21 mouse cellular contexts compared by ENCODE assay signal in genomic region chr2:160917313-160917712, GRCm38 (mm10). TPM values are rescaled to one million over a fixed set of nuclear protein-coding genes. Genes with fewer than 3 reads are reported as not detected.
DNase-seq lines count a peak whose midpoint lies in the region; ATAC-seq and TF ChIP-seq lines count a peak whose summit lies in the region.
"Had no signal": no experiment of that assay in that cellular context is flagged by ENCODE, and none has a peak within 500 bp of the region (broad histone marks: within the 10 kb centered on the region; RNA-seq: fewer than 3 reads in every experiment).

No protein-coding gene starts in this region.

- H3K4me1 ChIP-seq in cerebellum, adult 2 months (ENCODE audit: control insufficient read depth, insufficient read depth, low read length), result peaks cover 37% of the 10 kb centered on the region
- H3K4me1 ChIP-seq: liver, embryonic 15.5 days; megakaryocyte, embryonic 14.5 days had no signal

- TF ChIP-seq CTCF in cerebellum, adult 2 months (IDR thresholded peaks at IDR 0.05; ENCODE audit: borderline replicate concordance, insufficient read depth, low read depth, low read length), result no peak

- peak overlapping the region; percentile 96 for H3K27ac ChIP-seq in cerebellum, adult 2 months (ENCODE audit: insufficient read depth, low read length)
- H3K27ac ChIP-seq: forebrain, embryonic 12.5 days; liver, embryonic 15.5 days; lung, embryonic 15.5 days; stomach, postnatal 0 days had no signal

- DNase-seq in cerebellum, adult 2 months, result peak; percentile 39 to 64
- no peak for DNase-seq in cerebellum, adult 11 months
- no peak for DNase-seq in frontal cortex, postnatal 14 days (ENCODE audit: low spot score in 2 of 2)
- DNase-seq in 3T3-L1 (ENCODE audit: low read depth, low spot score), result peak; percentile 40
- DNase-seq in brain, adult 2 months (ENCODE audit: low read depth, low spot score), result peak; percentile 87
- DNase-seq in left cerebral cortex, adult 11 months (ENCODE audit: low spot score), result no peak
- DNase-seq: adrenal gland, postnatal 14 days; kidney, postnatal 25 days; left cerebral cortex, postnatal 4 days; liver; lung, postnatal 36 days; midbrain, embryonic 14.5 days; thymus, postnatal 14 days had no signal

- WGBS in cerebellum, adult 2 months, result 67% methylated on average over 3 of the region's 3 CpGs

- peak; percentile 64 for ATAC-seq in frontal cortex, adult (ENCODE audit: low TSS enrichment)
- ATAC-seq: activated CD4-positive, CD25-positive, alpha-beta regulatory T cell, adult 4 months; intestine, postnatal 0 days had no signal

- TF ChIP-seq POLR2A in cerebellum, adult 2 months (IDR thresholded peaks at IDR 0.05; ENCODE audit: borderline replicate concordance, insufficient read depth, low read length), result no peak

- no peaks in the 10 kb centered on the region for H3K27me3 ChIP-seq in cerebellum, adult 2 months (ENCODE audit: control insufficient read depth, insufficient read depth, low read length)

- H3K4me3 ChIP-seq in cerebellum, adult 2 months (replicated peaks; ENCODE audit: insufficient read depth, low read depth, low read length), result no peak overlapping the region
- H3K4me3 ChIP-seq: forebrain, embryonic 12.5 days; liver, embryonic 15.5 days; lung, embryonic 15.5 days; megakaryocyte, embryonic 14.5 days had no signal

RNA-seq across cellular contexts. Expression of gene Emilin3, which starts 5.2 kb away (rescaled TPM):
- 6.4 and 7.6 TPM in 2 replicates for polyA plus RNA-seq in cerebellum, adult 2 months (2012; rRNA removed)
- polyA plus RNA-seq: activated CD4-positive, CD25-positive, alpha-beta regulatory T cell, adult 4 months had no signal

RNA-seq across cellular contexts. Expression of gene Lpin3, which starts 36.8 kb away (rescaled TPM):
- polyA plus RNA-seq in cerebellum, adult 2 months (2012; rRNA removed), result 2.3 and 2.4 TPM in 2 replicates

RNA-seq across cellular contexts. Expression of gene Zhx3, which starts 44.5 kb away (rescaled TPM):
- polyA plus RNA-seq in cerebellum, adult 2 months (2012; rRNA removed), result 26.2 and 27.7 TPM in 2 replicates

Comparison
In these comparisons a context has a peak if more than half of its experiments do, and no peak if none do; other contexts are left out.
1. DNase-seq: peak in cerebellum, adult 2 months (2 of 2), 3T3-L1 (single experiment) and brain, adult 2 months (single experiment); none in cerebellum, adult 11 months (single experiment), frontal cortex, postnatal 14 days (0 of 2) and left cerebral cortex, adult 11 months (single experiment).